Mouse (Mus musculus): Measurements from ENCODE around the gene Wdr20.
A peak's percentile ranks its signal among the peaks of the same experiment; 100 is the strongest.
"Not testable (repeated sequence)": the region's sequence is repeated elsewhere in the genome, so short reads cannot be mapped to it uniquely, and the experiment has no call there.

Gene Wdr20

DNA sequence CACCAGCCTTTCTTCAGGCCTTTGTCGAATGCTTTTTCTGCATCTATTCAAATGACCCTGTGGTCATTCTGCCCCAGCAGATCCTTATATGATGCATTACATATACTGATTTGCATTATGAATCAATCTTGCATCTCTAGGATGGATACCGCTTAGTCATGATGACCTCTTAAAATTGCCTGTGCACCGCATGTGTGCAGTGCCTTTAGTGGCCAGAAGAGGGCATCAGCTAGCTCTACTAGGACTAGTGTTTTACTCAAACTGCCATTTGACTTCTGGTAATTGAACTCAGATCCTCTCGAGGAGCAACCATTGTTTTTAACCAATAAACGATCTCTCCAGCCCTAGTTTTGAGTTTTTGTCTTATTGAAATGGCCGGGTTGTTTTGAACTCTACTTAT lies 24.0 kb upstream of the Wdr20 start:
- no peak for ATAC-seq (ENCODE audit: low TSS enrichment)

DNA sequence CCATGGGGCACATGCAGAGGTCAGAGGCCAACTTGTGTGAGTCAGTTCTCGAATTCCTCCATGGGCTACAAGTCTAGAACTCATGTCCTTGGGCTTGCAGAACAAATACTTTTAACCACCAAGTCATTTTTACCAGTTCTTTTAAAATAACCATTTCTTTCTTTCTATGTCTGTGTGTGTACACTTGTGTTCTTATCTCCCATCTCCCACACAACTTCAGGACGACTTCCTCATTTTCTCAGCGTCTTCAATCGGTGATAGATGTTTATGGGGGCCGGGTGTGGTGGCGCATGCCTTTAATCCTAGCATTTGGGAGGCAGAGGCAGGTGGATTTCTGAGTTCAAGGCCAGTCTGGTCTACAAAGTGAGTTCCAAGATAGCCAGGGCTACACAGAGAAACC lies 23.5 kb upstream of the Wdr20 start:
- no peak for ATAC-seq (ENCODE audit: low TSS enrichment)

DNA sequence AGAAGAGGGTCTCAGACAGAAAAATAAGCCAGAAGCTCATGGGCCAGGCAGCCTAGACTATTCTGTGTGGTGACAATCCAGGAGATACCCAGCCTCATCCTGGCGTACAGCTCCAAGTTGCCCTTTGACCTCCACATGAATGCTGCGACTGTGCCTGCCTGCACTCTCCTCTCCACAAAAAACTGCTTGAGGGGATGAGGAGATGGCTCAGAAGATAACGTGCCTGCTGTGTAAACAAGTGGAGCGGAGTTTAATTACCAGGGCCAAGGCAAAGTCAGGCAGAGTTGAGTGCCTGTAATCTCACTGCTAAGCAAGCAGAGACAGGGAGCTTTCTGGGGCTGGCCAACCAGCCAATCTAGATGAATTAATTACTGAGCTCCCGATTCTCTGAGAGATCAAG lies 21.7 kb upstream of the Wdr20 start:
- no peak for ATAC-seq (ENCODE audit: low TSS enrichment)

DNA sequence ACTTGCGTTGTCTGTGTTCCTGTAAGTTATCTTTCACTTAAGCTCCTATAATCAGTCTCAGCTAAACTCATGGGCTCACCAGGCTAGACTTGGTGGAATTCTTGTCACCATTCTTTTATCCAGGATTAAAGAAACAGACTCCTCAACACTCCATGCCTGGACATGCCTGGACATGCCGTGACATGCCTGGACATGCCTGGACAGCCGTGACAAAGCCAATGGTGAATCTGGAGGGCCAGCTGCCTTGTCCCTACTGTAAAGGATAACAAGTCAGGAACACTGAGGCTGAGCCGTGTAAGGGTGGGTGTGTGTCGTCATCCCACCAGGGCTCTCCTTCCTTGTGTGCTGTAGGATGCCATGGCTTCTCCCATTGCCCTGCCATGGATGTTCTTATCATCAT lies 12.7 kb upstream of the Wdr20 start:
- no peak for ATAC-seq (ENCODE audit: low TSS enrichment)

DNA sequence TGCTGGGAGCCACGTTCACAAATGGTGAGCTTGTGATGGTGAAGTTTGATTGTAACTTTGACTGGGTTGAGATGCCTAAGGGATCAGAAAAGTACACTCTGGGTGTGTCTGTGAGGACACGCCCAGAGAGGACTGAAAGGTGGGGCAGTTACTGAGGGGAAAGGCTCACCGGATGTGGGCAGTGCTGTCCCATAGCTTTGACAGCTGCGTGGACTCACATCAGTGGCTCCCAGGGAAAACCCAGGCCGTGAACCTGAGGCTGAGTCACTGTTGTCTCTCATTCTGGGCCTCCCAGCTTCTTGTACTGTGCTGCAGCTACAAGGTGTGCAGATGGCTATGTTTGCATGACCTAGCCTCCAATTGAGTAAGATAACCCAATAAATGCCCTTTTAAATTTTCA lies 12.3 kb upstream of the Wdr20 start:
- no peak for ATAC-seq (ENCODE audit: low TSS enrichment)

DNA sequence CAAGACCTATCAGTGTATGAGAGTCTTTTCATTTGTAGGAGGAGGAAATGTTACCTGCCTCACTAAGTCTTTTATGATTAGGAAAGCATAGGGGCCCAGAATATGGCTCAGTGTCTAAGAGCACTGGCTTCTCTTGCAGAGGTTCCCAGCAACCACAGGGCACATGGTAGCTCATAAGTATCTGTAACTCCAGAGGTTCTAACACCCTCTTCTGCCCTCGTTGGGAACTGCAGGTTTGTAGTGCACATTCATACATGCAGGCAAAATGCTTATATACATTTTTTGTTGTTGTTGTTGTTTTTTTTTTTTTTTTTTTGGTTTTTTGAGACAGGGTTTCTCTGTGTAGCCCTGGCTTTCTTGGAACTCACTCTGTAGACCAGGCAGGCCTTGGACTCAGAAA lies 11.3 kb upstream of the Wdr20 start:
- no peak for ATAC-seq (ENCODE audit: low TSS enrichment)

DNA sequence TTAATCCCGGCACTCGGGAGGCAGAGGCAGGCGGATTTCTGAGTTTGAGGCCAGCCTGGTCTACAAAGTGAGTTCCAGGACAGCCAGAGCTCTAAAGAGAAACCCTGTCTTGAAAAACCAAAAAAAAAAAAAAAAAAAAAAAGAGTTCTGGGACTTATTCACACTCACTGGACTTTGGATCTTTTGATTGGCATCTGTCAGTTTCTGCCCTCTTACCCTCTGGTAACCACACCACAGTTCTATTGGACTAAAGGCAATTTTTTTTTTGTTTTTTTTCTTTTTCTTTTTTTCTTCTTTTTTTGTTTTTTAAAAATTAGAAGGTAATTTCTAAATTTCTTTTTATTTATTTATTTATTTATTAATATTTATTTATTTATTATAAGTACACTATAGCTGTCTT lies 4.5 kb upstream of the Wdr20 start:
- ATAC-seq (ENCODE audit: low TSS enrichment), result not testable (repeated sequence)

DNA sequence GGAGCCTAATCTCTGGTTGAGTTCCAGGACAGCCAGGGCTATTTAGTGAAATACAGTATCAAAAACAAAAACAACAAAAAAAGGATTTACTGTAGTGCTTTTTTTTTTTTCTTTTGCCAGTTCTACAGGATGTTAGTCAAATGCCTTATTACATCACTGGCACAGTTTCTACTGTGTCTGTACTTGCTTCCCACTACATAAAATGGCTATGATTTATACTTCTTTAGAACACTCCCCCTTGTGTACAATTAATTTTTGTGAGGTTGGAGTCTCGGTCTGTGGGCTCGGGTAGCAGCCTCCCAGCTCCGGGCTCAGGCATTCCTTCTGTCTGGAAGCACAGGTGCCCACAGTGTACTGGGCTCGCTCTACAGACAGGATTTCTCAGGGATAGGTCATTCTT lies 1.1 kb upstream of the Wdr20 start:
- ATAC-seq (ENCODE audit: low TSS enrichment), result no peak; the same call in 1 of the 2 replicates

DNA sequence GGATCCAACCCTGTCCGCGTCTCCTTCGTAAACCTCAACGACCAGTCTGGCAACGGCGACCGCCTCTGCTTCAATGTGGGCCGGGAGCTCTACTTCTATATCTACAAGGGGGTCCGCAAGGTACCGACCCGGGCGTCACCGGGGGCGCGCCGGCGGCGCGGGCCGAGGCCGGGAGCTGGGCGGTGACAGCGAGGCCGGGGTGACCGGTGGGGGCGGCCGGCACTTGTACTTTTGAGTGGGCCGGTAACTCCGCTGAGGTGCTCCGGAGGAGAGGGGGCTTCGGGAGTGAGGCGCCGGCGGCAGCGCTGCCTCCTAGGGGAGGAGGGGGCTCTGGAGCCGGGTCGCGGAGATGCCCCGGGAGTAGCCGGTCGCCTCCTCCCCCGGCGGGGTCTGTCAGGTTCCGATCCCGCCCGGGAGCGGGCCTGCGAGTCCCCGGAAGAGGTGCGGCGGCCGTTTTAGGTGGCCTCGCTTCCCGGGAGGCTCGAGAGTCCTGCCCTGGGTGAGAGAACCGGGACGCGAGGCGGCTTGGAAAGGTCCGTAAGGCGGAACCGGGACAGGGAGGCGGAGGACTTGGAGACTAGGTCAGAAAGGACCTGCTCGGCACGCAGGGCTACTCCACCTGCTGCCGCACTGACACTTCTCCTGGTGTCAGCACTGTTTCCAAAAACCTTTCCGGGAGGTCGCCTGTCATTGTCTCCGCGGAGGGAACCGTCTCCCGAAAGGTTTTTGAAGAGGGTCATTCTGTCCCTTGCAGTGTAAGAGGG lies 596 bp downstream of the Wdr20 start:
- ATAC-seq (ENCODE audit: low TSS enrichment), result peak; percentile 35

DNA sequence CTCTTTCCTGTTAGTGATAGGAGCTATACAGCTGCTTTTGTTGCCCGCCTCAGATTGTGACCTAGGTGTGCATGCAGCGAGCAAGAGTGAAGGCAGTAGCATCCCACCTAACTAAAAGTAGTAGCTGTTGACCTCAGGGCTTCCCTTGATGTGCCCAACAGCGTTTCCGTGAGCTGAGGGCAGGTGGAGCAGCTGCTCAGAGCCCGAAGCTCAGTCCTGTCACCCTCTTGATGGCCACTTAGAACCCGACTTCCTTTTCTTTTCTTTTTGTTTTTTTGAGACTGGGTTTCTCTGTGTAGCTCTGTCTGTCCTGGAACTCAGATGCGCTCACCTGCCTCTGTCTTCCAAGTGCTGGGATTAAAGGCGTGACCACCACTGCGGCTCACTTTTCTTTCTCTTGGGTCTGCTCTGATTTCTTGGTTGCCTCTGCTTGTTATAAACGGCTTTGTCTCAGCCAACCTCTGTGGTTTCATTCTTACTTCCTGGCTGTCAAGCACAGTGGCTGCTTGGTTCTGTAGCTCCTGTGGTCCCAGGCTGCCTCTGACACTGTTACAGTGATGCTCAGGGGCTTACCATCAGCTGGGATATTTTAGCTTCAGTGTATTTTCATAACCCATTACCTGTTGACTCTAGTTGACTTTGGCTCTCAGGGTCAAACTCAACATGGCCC lies 13.2 kb downstream of the Wdr20 start:
- no peak for ATAC-seq (ENCODE audit: low TSS enrichment)

DNA sequence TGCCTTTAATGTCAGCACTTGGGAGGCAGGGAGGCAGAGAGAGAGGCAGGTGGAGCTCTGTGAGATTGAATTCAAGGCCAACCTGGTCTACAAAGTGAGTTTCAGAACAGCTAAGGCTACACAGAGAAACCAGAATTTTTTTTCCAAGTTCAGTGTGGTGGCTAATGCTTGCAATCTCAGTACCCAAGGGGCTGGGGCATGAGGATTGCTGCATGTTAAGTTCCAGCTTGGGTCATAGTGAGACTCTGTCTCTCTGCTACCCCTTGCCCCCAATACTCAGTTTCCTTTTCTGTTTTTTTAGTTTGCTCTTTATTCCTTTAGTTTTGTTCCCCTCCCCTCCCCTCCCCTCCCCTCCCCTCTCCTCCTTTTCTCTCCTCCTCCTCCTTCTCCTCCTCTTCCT lies 15.0 kb downstream of the Wdr20 start:
- ATAC-seq (ENCODE audit: low TSS enrichment), result no peak

DNA sequence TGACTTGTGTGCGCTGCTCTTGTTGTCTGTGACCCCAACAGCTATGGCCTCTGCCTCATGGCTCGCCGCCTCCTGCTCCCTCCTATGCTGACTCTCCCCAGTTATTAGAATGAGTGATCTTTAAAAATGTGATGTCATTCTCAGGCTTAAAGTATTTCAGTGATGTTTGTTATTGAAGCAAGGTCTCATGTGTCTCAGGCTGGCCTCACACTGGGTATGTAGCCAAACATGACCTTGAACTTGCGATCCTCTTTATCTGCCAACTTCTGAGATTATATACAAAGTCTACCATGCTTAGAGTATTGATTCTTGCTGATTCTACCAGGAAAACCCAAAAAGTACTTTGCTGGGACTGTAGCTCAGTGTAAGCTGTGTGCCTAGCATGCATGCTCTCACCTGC lies 16.2 kb downstream of the Wdr20 start:
- no peak for ATAC-seq (ENCODE audit: low TSS enrichment)

DNA sequence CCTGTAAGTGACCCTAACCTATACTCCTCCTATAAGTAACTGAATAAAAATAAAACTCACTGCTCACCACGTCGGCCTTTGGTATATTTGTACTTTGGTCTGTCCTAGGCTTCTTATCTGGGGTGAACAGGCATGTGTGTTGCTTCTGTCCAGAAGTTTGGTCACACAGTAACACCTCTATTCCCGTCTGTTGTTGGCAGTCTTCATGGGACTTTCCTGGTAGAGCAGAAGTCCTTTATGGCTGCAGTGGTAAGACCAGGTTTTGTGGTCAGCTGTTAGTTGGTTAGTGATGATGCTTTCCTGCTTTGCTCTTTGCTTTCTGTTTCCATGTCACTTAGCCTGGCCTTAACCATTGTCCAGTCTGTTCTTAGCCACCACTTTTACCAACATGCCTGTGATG lies 19.4 kb downstream of the Wdr20 start:
- no peak for ATAC-seq (ENCODE audit: low TSS enrichment)

DNA sequence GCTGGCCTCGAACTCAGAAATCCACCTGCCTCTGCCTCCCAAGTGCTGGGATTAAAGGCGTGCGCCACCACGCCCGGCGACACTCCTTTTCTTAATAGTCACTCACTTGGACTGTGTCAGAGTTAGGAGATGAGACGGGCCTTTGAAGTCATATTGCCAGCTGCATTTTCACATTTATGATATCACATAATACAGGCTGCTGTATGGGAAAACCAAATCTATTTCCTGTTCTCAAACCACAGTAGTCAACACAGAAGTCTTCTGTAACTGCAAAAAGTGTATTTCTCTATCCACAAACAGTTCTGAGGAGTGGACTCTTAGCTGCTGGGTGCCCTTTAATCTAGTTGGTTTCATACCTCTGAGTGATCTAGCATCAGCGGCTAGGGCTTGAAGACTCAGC lies 21.2 kb downstream of the Wdr20 start:
- ATAC-seq (ENCODE audit: low TSS enrichment), result no peak

DNA sequence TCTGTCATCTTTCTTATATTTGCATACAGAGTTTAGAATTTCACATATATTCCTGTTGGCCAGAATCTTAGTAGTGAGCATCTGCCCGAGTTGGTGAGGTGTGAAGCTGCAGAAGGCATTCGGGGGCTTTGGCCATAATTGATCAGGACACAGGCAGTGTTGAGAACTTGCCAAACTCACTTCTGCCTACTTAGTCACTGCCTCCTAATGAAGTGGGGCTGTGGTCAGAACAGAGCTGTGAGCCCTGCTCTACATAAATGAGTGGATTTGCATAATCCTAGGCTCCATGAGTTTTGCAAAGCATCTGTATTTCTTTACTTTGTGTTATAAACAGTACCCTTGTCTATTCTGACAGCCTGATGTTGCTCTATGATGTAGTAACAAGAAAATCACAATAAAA lies 24.6 kb downstream of the Wdr20 start:
- no peak for ATAC-seq (ENCODE audit: low TSS enrichment)

DNA sequence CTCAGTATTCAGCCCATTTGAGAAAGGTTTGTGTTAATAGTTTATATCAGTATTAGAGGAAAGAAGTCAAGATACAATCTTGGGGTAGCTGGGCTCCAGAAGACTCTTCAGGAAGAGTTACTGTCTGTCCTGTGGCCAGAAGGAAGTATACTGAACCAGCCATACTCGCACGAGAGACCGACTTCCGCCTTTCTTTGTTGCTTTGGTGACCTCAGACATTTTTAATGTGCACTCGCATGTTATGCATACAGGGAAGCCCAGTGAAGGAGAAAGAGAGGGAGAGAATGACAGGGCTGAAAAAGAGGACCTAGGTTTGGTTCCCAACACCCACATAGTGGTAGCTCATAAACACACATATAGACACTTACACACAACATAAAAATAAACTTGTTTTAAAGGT lies 26.8 kb downstream of the Wdr20 start:
- ATAC-seq (ENCODE audit: low TSS enrichment), result no peak

DNA sequence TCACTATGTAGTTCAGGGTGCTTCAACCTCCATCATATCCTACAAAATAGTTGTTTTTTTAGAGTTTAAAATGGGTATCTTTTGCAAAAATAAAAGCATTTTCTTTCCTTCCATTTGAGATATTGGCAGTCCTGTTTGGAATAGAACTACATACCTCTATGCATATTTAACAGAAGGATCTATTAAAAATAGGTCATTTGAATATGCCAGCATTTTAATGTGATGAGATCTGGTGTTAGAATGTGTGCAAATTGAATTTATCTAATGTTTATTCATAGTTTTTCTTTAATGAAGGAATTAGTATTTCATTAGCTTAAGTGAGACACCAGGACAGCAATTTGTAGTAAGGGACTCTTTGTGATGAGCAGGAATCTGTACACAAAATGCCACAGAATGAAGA lies 30.8 kb downstream of the Wdr20 start:
- ATAC-seq (ENCODE audit: low TSS enrichment), result no peak

DNA sequence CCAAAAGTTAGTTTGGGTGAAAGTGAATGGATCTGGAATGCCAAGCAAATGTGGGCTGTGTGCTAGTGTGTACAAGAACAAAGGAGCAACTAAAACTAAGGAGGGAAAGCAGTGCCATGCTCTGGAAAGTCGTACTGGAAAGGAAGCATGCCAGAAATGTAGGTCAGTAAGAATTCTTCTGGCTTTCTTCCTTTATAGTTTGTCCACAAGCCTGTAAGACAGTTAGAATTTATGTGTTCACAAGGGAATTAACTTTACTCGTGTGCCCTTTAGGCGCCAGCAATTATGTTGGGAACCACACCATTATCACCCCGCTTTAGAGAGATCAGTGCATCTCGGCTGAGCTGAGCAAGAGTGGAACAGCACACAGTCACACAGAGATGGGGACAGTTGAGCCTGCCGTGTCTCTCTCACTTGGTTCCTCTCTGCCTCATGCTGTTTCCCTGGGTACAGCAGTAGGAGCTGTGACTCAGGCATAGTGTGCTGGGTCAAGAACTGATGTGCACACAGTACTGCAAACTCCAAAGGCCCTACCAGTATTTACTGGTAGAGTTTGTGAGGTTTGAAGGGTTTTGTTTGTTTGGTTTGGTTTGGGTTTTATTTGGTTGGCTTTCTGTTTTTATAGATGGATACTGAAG lies 32.0 kb downstream of the Wdr20 start:
- ATAC-seq (ENCODE audit: low TSS enrichment), result peak; percentile 76; the same call in 1 of the 2 replicates

DNA sequence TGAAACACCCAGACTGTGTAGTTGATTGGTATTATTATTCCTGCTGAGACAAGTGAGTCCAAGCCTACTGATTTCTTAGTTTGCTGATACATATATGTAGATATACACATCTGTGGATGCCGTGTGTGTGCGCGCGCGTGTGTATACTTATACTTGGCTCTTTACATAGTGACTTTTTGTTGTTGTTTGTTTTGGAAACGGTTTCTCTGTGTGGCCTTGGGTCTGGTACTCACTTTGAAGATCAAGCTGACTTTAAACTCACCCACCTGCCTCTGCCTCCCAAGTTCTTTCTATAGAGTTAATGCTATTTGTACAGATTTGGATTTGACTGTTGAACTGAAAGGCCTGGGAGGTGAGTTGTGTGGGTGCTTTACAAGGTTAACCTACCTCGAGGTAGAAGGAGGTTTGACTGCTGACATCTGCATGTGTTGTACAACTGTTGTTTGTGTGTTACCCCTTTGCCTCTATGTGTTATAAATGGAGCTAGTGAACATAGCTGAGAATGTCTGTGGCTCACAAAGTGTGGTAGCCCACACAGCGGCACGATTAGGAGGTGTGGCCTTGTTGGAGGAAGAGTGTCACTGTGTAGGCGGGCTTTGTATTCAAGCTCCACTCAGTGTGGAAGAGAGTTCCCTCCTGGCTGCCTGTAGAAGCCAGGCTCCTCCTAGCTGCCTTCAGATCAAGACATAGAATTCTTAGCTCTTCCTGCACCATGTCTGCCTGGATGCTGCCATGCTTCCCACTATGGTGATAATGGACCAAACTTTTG lies 32.9 kb downstream of the Wdr20 start:
- ATAC-seq (ENCODE audit: low TSS enrichment), result peak; percentile 58

DNA sequence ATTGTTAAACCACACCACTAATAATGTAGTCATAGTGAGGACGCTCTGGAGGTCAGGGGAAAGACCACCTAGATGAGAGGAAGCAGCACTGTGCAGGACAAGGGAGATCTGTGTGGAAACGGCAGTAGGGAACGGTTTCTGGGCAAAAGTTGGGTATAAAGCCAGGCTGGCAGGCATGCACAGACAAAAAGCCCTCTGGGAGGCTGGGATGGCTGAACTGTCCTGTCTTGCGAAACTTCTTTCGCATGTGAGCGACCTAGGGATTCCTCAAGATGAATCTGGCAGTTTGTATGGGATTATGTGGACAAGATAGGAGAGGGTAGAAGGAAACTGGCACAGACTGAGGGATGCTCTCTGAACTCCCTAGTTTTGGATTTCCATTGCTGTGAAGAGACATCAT lies 34.2 kb downstream of the Wdr20 start:
- ATAC-seq (ENCODE audit: low TSS enrichment), result no peak

DNA sequence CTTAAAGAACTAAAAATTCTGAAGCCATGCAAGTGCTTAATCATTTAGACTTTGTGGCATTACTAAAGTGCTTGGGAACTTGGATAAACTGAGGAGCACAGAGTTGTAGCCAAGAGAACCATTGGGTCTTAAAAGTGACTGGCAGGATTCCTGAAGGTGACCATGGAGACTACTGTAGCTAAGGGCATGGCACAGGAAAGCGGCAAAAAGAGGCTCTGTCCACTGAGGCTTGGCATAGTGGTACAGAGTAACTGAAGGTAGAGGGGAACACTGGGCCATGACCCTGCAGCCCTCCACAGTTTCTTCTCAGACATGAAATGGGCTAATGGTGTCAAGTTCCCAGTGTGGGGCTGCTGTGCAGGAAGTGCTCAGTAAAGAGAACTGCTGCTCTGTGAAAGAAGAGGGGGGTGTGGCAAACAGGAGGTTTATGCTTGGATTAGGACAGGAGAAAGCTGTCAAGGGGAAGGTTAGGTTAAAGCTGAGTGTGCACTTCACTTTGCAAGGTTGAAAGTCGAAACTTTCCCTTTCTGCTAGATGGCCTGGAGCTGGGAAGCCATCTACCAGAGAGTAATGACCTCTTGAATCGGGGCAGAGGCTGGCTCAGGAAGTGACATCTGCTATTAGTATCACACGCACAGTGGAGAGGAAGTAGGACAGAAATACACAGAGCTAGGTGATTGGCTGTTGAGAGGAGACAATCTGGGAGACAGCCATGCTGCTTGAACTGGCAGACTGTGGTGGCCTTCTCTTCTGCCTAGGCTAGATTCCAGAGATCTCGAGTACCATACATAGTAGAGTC lies 38.1 kb downstream of the Wdr20 start:
- no peak for ATAC-seq (ENCODE audit: low TSS enrichment)

DNA sequence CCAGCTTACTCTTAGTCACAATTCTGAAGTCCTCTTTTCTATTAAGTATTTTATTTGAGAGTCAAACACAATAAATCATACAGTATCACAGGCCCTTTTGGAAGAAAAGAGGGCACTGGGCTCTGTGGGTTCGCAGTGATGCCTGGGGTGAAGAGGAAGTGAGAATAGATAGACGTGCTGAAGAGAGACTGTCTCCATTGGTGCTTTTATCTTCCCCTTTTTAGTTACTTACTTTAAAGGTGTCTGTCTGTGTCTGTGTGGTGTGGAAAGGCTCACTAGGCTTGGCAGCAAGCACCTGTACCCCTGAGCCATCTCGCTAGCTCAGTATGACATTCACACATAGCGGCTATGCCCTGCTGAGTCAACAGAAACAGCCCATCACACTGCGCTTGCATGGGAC lies 40.1 kb downstream of the Wdr20 start:
- 0 out of 2 replicates have a peak, but pooled peaks have one; percentile 13 for ATAC-seq (ENCODE audit: low TSS enrichment)

Measured in frontal cortex, adult (tissue).